9 mouse cellular contexts compared by ENCODE assay signal in genomic region chr4:119667454-119667853, GRCm38 (mm10). TPM values are rescaled to one million over a fixed set of nuclear protein-coding genes. Genes with fewer than 3 reads are reported as not detected.
DNase-seq lines count a peak whose midpoint lies in the region; ATAC-seq and TF ChIP-seq lines count a peak whose summit lies in the region.
"Had no signal": no experiment of that assay in that cellular context is flagged by ENCODE, and none has a peak within 500 bp of the region (broad histone marks: within the 10 kb centered on the region; RNA-seq: fewer than 3 reads in every experiment).

No protein-coding gene starts in this region.

- no peak overlapping the region for H3K27ac ChIP-seq in forebrain, embryonic 15.5 days (replicated peaks)
- H3K27ac ChIP-seq in kidney, postnatal 0 days, result no peak overlapping the region
- no peak overlapping the region for H3K27ac ChIP-seq in neural tube, embryonic 12.5 days
- H3K27ac ChIP-seq: macrophage had no signal

- H3K9me3 ChIP-seq in forebrain, embryonic 15.5 days, result no peaks in the 10 kb centered on the region
- H3K9me3 ChIP-seq in kidney, postnatal 0 days (replicated peaks; ENCODE audit: low read length), result no peaks in the 10 kb centered on the region
- H3K9me3 ChIP-seq in neural tube, embryonic 12.5 days, result no peaks in the 10 kb centered on the region

- peaks cover 30% of the 10 kb centered on the region for H3K4me1 ChIP-seq in forebrain, embryonic 15.5 days
- no peaks in the 10 kb centered on the region for H3K4me1 ChIP-seq in kidney, postnatal 0 days (replicated peaks; ENCODE audit: insufficient read depth, low read length)
- H3K4me1 ChIP-seq in neural tube, embryonic 12.5 days, result peaks cover 4% of the 10 kb centered on the region; the same call in 1 of the 2 replicates

- ATAC-seq in forebrain, embryonic 15.5 days (replicated peaks), result peak; percentile 29; the same call in 1 of the 2 replicates
- ATAC-seq in kidney, postnatal 0 days (replicated peaks; ENCODE audit: low FRiP score, low read depth), result 0 out of 2 replicates have a peak, but pooled peaks have one; percentile 33
- ATAC-seq in neural tube, embryonic 12.5 days (ENCODE audit: low FRiP score, low read depth), result 0 out of 2 replicates have a peak, but pooled peaks have one; percentile 30
- ATAC-seq in activated CD4-positive, CD25-positive, alpha-beta regulatory T cell, adult 4 months, result no peak

- DNase-seq in layer of hippocampus, postnatal 10 days (ENCODE audit: low spot score in 2 of 2), result peak; percentile 71
- DNase-seq in layer of hippocampus, adult 9-11 months, result no peak
- DNase-seq in ES-CJ7 (ENCODE audit: low read depth, low spot score), result peak; percentile 60
- DNase-seq in adrenal gland, postnatal 25 days, result peak; percentile 42
- DNase-seq in kidney, postnatal 0 days (ENCODE audit: low spot score), result peak; percentile 66

- no peaks in the 10 kb centered on the region for H3K27me3 ChIP-seq in forebrain, embryonic 15.5 days
- no peaks in the 10 kb centered on the region for H3K27me3 ChIP-seq in kidney, postnatal 0 days (ENCODE audit: insufficient read depth, low read length)
- no peaks in the 10 kb centered on the region for H3K27me3 ChIP-seq in neural tube, embryonic 12.5 days (replicated peaks)

- WGBS in forebrain, embryonic 15.5 days, result 16% methylated on average over 5 of the region's 5 CpGs
- WGBS in kidney, postnatal 0 days, result 25% methylated on average over 5 of the region's 5 CpGs
- 35% methylated on average over 5 of the region's 5 CpGs for WGBS in neural tube, embryonic 12.5 days

- H3K4me2 ChIP-seq in forebrain, embryonic 15.5 days (replicated peaks), result no peak overlapping the region
- no peak overlapping the region for H3K4me2 ChIP-seq in kidney, postnatal 0 days (ENCODE audit: low read length)
- H3K4me2 ChIP-seq in neural tube, embryonic 12.5 days (replicated peaks), result no peak overlapping the region

- no peak overlapping the region for H3K9ac ChIP-seq in forebrain, embryonic 15.5 days (replicated peaks)
- no peak overlapping the region for H3K9ac ChIP-seq in kidney, postnatal 0 days (ENCODE audit: low read depth, low read length)
- H3K9ac ChIP-seq in neural tube, embryonic 12.5 days, result no peak overlapping the region

- TF ChIP-seq CTCF in kidney, postnatal 0 days (IDR thresholded peaks at IDR 0.05; ENCODE audit: low read depth), result peak; percentile 83

- H3K36me3 ChIP-seq in forebrain, embryonic 15.5 days, result no peaks in the 10 kb centered on the region
- H3K36me3 ChIP-seq in kidney, postnatal 0 days (ENCODE audit: insufficient read depth, low read length), result no peaks in the 10 kb centered on the region
- H3K36me3 ChIP-seq in neural tube, embryonic 12.5 days, result no peaks in the 10 kb centered on the region

- no peak overlapping the region for H3K4me3 ChIP-seq in forebrain, embryonic 15.5 days
- no peak overlapping the region for H3K4me3 ChIP-seq in kidney, postnatal 0 days (replicated peaks; ENCODE audit: low read depth, low read length)
- no peak overlapping the region for H3K4me3 ChIP-seq in neural tube, embryonic 12.5 days

RNA-seq across cellular contexts. Expression of gene Guca2b, which starts 8.7 kb away (rescaled TPM):
- not detected for total RNA-seq in layer of hippocampus, postnatal 10 days (2021)
- total RNA-seq in adrenal gland, postnatal 25 days (2021), result not detected in 2 replicates
- polyA plus RNA-seq in forebrain, embryonic 15.5 days (2015; fragmentation: Nextera tagmentation; extraction: Ambion mirVana), result not detected in 2 replicates
- 21.3 and 37.1 TPM in 2 replicates for polyA plus RNA-seq in kidney, postnatal 0 days (2015; fragmentation: Nextera tagmentation; extraction: Ambion mirVana)
- not detected in 2 replicates for polyA plus RNA-seq in neural tube, embryonic 12.5 days (2016; fragmentation: Nextera tagmentation; extraction: Ambion mirVana)
- polyA plus RNA-seq in activated CD4-positive, CD25-positive, alpha-beta regulatory T cell, adult 4 months (2017; shearing (Covaris generic)), result not detected
- polyA plus RNA-seq: macrophage had no signal

RNA-seq across cellular contexts. Expression of gene Guca2a, which starts 29.9 kb away (rescaled TPM):
- not detected for total RNA-seq in layer of hippocampus, postnatal 10 days (2021)
- total RNA-seq in adrenal gland, postnatal 25 days (2021), result 0.58 TPM in 1 of 2 replicates, not detected in the other
- not detected in 2 replicates for polyA plus RNA-seq in forebrain, embryonic 15.5 days (2015; fragmentation: Nextera tagmentation; extraction: Ambion mirVana)
- 20.1 and 27.0 TPM in 2 replicates for polyA plus RNA-seq in kidney, postnatal 0 days (2015; fragmentation: Nextera tagmentation; extraction: Ambion mirVana)
- polyA plus RNA-seq in neural tube, embryonic 12.5 days (2016; fragmentation: Nextera tagmentation; extraction: Ambion mirVana), result not detected in 2 replicates
- polyA plus RNA-seq in activated CD4-positive, CD25-positive, alpha-beta regulatory T cell, adult 4 months (2017; shearing (Covaris generic)), result not detected
- polyA plus RNA-seq: macrophage had no signal

Comparison
In these comparisons a context has a peak if more than half of its experiments do, and no peak if none do; other contexts are left out.
1. RNA of gene Guca2b, which starts 8.7 kb away (polyA plus RNA-seq): 21.3 to 37.1 TPM in kidney, postnatal 0 days; not detected in forebrain, embryonic 15.5 days, not detected in neural tube, embryonic 12.5 days and not detected in activated CD4-positive, CD25-positive, alpha-beta regulatory T cell, adult 4 months; every median in the first group is over 10 times any median in the second.
2. RNA of gene Guca2a, which starts 29.9 kb away (polyA plus RNA-seq): 20.1 to 27.0 TPM in kidney, postnatal 0 days; not detected in forebrain, embryonic 15.5 days, not detected in neural tube, embryonic 12.5 days and not detected in activated CD4-positive, CD25-positive, alpha-beta regulatory T cell, adult 4 months; every median in the first group is over 10 times any median in the second.